Mouse (Mus musculus) limb, embryonic 12.5 days (tissue): ENCODE data around the gene Gbp2b. TPM values are rescaled to one million over a fixed set of nuclear protein-coding genes. Genes with fewer than 3 reads are reported as not detected.
"Not testable (repeated sequence)": the region's sequence is repeated elsewhere in the genome, so short reads cannot be mapped to it uniquely, and the experiment has no call there.

Experiments used
- ATAC-seq: fragments of 200-750 bp; cut with Nextera tagmentation; 2 replicates; pipeline ENCODE4 v1.8.0; 2017; ENCODE audit warnings: low read depth, moderate TSS enrichment; ENCODE audit not compliant: insufficient number of reproducible peaks, insufficient read depth, low FRiP score, low TSS enrichment
- H3K27ac ChIP-seq: fragments of 300-500 bp; sonication (generic); 2 replicates; pipeline ENCODE4 v1.5.1; 2016; ENCODE audit warnings: mild to moderate bottlenecking, moderate library complexity
- H3K27me3 ChIP-seq: fragments of 300-500 bp; sonication (generic); 2 replicates; pipeline ENCODE4 v1.6.1; 2016; ENCODE audit warnings: mild to moderate bottlenecking, moderate library complexity
- H3K36me3 ChIP-seq: fragments of 300-500 bp; sonication (generic); 2 replicates; pipeline ENCODE4 v1.6.1; 2016; ENCODE audit warnings: mild to moderate bottlenecking, moderate library complexity
- H3K4me1 ChIP-seq: fragments of 300-500 bp; sonication (generic); replicated peaks from 2 replicates; pipeline ENCODE4 v1.6.1; 2016
- H3K4me2 ChIP-seq: fragments of 300-500 bp; sonication (generic); 2 replicates; pipeline ENCODE4 v1.6.1; 2016; ENCODE audit warnings: mild to moderate bottlenecking, moderate library complexity
- H3K4me3 ChIP-seq: fragments of 300-500 bp; sonication (generic); replicated peaks from 2 replicates; pipeline ENCODE4 v1.5.1; 2016; ENCODE audit warnings: mild to moderate bottlenecking
- H3K9ac ChIP-seq: fragments of 300-500 bp; sonication (generic); replicated peaks from 2 replicates; pipeline ENCODE4 v1.6.1; 2016; ENCODE audit warnings: mild to moderate bottlenecking, moderate library complexity
- H3K9me3 ChIP-seq: fragments of 300-500 bp; sonication (generic); 2 replicates; pipeline ENCODE4 v1.6.1; 2016; ENCODE audit warnings: mild to moderate bottlenecking, moderate library complexity
- WGBS: fragments of 180-500 bp; shearing (Covaris S2); methylation state at CpG from one replicate; pipeline ENCODE4 v1.1.7; 2016; 5-methylcytosine and 5-hydroxymethylcytosine counted together
- polyA plus RNA-seq: library from polyadenylated mRNA; unstranded; fragments of >200 nt; fragmentation: Nextera tagmentation; extraction: Ambion mirVana; gene quantifications from 2 replicates; pipeline ENCODE4 v1.2.1, GENCODE M21; 2016

The Gbp2b gene
- not detected in 2 replicates for polyA plus RNA-seq

DNA sequence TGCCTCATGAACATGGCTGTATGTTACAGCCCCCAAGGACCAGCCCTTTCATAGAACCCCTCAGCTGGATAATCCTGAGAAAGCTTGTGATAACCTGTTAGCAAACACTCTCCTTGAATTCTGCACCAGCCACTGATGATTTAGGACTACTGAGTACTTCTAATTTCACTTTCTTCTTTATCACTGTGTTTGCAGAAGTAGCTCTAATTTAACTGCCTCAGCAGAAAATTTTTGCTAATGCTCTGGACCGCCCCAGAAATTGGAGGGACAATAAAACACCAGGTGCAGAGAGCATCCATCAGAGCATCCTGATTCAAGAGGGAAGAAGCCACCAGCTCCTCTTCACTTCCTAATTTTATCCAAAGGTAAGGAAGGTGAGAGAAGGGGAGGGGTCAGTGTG, at the start of gene Gbp2b:
Gene Gbp2b, plus strand, starts transcription at position 301 of the 400 bp plus-strand sequence.
- WGBS: 57% methylated on average over 1 of the region's 1 CpGs
- Histone ChIP-seq H3K4me2 (no peak within 1 kb of the TSS), H3K9ac (no peak within 1 kb of the TSS)

DNA sequence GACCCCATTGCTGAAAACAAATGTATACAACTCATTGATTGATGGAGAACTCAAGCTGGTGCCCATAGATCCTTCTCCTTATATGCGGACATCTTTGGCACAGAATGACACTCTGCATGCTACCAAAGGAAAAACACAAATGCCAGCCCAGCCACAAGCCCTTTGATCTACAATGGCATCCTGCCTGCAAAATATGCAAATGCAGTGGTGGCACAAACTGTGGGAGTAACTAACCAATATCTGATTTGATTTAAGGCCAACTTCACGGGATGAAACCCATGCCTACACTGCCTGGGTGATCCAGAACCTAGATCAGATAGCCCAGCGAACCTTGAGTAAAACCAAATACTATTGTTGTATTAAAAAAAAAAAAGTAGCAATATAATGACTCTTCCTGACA, 48.0 kb upstream of the Gbp2b start:
- WGBS: 87% methylated on average over 3 of the region's 3 CpGs
- H3K27me3 ChIP-seq: no peaks in the 10 kb centered on the region

More for the DNA sequence above, at the start of gene Gbp2b:
- Histone ChIP-seq H3K4me3 (no peak within 1 kb of the TSS), H3K36me3 (no peaks in the 10 kb centered on the region), H3K27ac (no peak within 1 kb of the TSS), H3K4me1 (no peaks in the 10 kb centered on the region), H3K9me3 (no peaks in the 10 kb centered on the region), H3K27me3 (no peaks in the 10 kb centered on the region)
- no peak for ATAC-seq

DNA sequence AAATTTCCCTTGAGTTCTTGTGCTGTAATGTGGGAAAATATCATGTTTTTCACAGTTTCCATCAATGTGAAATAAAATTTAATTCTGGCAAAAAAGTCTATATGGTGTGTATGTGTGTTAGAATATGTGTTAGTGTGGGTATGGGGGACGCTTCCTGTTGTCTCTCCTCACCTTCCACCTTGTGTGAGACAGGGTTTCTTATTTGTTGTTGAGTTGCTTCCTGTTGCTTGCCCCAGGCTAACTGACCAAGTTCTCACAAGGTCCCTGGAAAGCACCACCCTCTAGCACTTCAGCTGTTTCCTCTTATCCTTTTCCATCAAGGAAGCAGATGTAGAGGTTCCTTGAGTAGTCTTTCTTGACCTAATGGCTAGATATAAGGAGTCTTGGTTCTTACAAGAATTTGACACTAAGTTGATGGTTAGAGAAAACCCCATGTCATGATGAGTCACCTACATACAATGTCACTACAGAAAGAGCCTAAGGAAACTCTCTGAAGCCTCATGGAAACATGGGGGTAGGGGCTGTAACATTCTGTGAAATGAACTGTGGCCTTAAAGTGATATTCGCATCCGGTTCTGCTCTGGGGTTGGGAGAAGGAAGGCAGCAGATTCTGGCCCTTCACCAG, 44.5 kb upstream of the Gbp2b start:
- Histone ChIP-seq H3K4me3 (no peak overlapping the region), H3K27me3 (no peaks in the 10 kb centered on the region), H3K4me1 (no peaks in the 10 kb centered on the region), H3K9ac (no peak overlapping the region), H3K36me3 (no peaks in the 10 kb centered on the region), H3K4me2 (no peak overlapping the region), H3K9me3 (no peaks in the 10 kb centered on the region), H3K27ac (no peak overlapping the region)
- 89% methylated on average over 3 of the region's 3 CpGs for WGBS
- ATAC-seq: no peak

More for the DNA sequence above, 48.0 kb upstream of the Gbp2b start:
- H3K27ac ChIP-seq: no peak overlapping the region
- no peaks in the 10 kb centered on the region for H3K4me1 ChIP-seq
- no peak for ATAC-seq
- no peak overlapping the region for H3K4me2 ChIP-seq
- H3K36me3 ChIP-seq: no peaks in the 10 kb centered on the region
- no peak overlapping the region for H3K9ac ChIP-seq
- no peaks in the 10 kb centered on the region for H3K9me3 ChIP-seq
- H3K4me3 ChIP-seq: no peak overlapping the region

DNA sequence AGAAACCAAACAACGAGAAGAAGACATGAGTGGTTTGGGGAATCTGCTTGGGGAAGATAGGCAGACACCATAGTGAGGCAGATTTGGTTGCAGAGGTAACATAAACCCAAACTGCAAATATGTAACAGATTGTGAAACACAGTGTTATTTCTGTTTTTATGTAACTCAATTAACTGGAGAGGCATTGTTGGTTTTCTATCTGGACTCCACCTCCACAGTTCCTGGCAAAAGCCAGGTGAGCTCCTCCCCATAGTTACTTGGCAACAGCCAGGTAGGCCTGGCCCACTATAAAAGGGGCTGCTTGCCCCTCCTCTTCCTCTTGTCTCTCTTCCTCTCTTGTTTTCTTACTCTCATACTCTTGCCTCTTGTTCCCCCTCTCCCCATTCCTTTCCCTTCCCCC, 40.0 kb upstream of the Gbp2b start:
- Histone ChIP-seq H3K27ac (no peak overlapping the region), H3K4me1 (no peaks in the 10 kb centered on the region), H3K9me3 (no peaks in the 10 kb centered on the region), H3K4me3 (no peak overlapping the region), H3K4me2 (no peak overlapping the region), H3K9ac (no peak overlapping the region), H3K36me3 (no peaks in the 10 kb centered on the region), H3K27me3 (no peaks in the 10 kb centered on the region)
- WGBS: 93% methylated on average over 1 of the region's 1 CpGs
- ATAC-seq: no peak

DNA sequence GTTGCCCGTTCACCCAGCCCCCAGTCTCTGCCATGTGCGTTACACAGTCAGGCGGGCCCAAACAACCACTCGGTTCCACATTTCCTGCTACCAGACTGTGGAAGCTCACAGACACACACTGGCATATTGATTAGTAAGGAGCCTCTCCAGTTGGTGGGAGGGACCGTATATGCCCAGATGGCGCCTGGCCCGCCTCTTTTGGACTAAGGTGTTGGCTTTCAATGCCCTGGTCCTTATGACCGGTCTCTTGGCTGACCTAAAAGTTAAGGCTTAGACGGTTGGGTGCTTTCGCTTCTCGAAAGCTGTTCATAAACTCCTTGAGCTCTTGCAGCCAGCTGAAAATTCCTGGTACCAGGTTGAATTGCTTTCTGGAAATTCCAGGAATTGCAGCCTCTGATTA, 39.0 kb upstream of the Gbp2b start:
- H3K36me3 ChIP-seq: no peaks in the 10 kb centered on the region
- H3K27me3 ChIP-seq: no peaks in the 10 kb centered on the region
- no peak overlapping the region for H3K9ac ChIP-seq
- WGBS: 87% methylated on average over 11 of the region's 11 CpGs
- no peak overlapping the region for H3K4me3 ChIP-seq
- ATAC-seq: no peak
- no peak overlapping the region for H3K4me2 ChIP-seq
- H3K27ac ChIP-seq: no peak overlapping the region
- H3K9me3 ChIP-seq: no peaks in the 10 kb centered on the region
- peaks cover 3% of the 10 kb centered on the region; the same call in 1 of the 2 replicates for H3K4me1 ChIP-seq

DNA sequence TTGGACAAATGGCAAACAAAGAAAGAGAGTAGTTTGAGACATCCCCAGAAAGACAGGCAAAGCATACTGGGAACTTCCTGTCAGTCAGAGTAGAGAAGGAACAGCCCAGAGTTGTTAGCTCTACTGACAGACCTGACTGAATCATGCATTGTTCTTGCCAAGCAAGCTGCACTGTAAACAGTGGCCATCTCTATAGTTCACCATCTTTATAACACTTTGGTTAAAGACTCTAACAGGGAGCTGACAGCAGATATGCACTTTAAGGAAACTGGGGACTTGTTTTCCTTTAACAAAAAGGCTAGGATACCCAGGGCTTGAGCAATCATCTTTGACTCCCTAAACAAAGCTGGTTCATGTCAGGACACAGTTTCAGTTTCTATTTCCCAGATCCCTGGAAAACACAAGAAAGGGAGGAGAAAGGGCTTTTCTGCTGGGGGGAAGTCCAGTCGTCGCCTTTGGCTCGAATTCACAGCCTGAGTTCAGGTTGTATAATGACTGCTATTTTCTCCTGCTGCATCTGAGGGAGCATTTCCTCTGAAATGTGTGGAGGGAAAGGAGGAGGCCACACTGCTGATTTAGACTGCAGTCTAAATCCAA, 34.9 kb upstream of the Gbp2b start, which contains the start of gene Gbp3:
Gene Gbp3, plus strand, starts transcription at position 395 of the 597 bp plus-strand sequence.
- Histone ChIP-seq H3K4me2 (peak within 1 kb of the TSS; percentile 56), H3K27ac (no peak within 1 kb of the TSS)
- ATAC-seq: no peak

DNA sequence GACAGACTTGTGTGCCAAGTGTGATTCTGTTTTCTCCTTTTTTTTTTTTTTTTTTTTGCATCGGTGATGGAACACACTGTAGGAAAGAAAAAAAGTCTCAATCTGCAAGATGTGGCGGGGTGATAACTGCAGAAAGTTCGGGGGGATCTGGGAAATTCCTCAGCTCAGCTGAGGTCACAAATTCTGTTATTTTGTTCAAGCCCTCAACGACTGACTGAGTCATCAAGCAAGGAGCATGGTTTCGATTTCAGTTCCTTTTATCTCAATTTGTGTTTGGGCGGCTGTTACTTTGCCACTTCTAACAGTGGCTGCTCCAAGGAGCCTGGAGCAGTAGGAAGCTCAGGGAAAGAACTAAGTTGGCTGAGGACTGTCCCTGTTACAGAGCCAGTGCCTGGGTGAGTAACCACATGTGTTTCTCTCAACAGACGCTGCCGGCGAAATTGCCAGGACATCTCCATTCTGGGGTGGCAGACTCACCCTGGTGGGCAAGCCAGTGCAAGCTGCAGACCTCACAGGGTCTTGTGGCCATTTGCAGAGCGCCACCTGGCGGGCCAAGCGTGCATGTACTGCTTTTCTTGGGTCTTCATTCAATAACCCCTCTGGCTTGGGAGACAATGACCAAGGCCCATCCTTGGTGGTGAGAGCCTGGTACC, 34.2 kb upstream of the Gbp2b start:
- Histone ChIP-seq H3K4me3 (peak overlapping the region; percentile 37), H3K27me3 (no peaks in the 10 kb centered on the region), H3K36me3 (no peaks in the 10 kb centered on the region), H3K27ac (no peak overlapping the region), H3K9ac (0 out of 2 replicates have a peak overlapping the region, but pooled peaks have one; percentile 31), H3K9me3 (no peaks in the 10 kb centered on the region), H3K4me1 (peaks cover 3% of the 10 kb centered on the region; the same call in 1 of the 2 replicates), H3K4me2 (peak overlapping the region; percentile 56)
- WGBS: 15% methylated on average over 12 of the region's 12 CpGs
- peak; percentile 75; the same call in 1 of the 2 replicates for ATAC-seq

More for the DNA sequence above, 34.9 kb upstream of the Gbp2b start, which contains the start of gene Gbp3:
- peak within 1 kb of the TSS; percentile 37 for H3K4me3 ChIP-seq
- 0 out of 2 replicates have a peak within 1 kb of the TSS, but pooled peaks have one; percentile 31 for H3K9ac ChIP-seq
- 27% methylated on average over 3 of the region's 3 CpGs for WGBS
- H3K9me3 ChIP-seq: no peaks in the 10 kb centered on the region
- H3K27me3 ChIP-seq: no peaks in the 10 kb centered on the region
- H3K36me3 ChIP-seq: no peaks in the 10 kb centered on the region
- H3K4me1 ChIP-seq: peaks cover 3% of the 10 kb centered on the region; the same call in 1 of the 2 replicates

DNA sequence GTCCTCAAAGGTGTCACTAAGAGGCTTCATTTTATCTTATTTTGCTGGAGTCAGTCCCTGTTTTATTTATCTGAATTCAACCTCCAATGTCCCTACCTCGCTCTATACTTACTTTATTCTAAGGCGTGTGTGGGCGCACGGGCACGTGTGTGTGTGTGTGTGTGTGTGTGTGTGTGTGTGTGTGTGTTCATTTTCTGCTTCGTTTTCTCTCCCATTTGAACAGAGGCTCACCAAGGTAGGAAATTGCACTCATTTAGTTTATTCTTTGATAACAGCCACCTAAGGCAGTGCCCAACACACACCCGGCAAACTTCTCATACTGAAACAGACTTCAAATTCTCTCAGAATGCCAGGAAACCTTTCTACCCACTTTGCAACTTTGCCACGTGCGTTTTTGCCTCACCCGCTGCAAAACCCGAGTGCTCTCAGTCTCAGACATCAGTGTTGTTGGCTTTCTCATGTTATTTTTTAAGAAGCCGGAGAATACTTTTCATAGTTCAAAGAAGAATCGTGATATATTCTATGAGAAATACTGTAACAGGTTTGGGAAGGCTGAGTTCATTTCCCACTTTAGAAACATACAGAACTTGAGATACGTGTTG, 33.5 kb upstream of the Gbp2b start:
- H3K4me1 ChIP-seq: peaks cover 3% of the 10 kb centered on the region; the same call in 1 of the 2 replicates
- no peak overlapping the region for H3K4me2 ChIP-seq
- WGBS: 87% methylated on average over 14 of the region's 14 CpGs
- H3K9me3 ChIP-seq: no peaks in the 10 kb centered on the region
- no peaks in the 10 kb centered on the region for H3K27me3 ChIP-seq
- no peak overlapping the region for H3K27ac ChIP-seq
- no peak overlapping the region for H3K4me3 ChIP-seq
- no peak for ATAC-seq
- no peaks in the 10 kb centered on the region for H3K36me3 ChIP-seq
- no peak overlapping the region for H3K9ac ChIP-seq

DNA sequence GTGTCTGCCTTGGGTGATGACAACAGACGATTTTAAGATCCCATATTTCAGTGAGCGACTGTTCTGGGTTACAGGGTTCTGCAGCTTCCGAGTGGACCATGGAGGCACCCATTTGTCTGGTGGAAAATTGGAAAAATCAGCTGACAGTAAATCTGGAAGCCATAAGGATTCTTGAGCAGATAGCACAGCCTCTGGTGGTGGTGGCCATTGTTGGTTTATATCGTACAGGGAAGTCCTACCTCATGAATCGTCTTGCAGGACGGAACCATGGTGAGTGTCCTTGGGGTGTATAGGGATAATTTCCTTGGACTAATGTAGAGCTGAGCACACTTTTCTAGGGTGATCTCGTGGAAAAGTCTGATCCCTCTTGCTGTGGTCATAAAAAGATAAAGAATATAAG, 33.0 kb upstream of the Gbp2b start:
- Histone ChIP-seq H3K9me3 (no peaks in the 10 kb centered on the region), H3K27me3 (no peaks in the 10 kb centered on the region), H3K4me2 (no peak overlapping the region), H3K4me3 (no peak overlapping the region), H3K9ac (no peak overlapping the region), H3K4me1 (peaks cover 3% of the 10 kb centered on the region; the same call in 1 of the 2 replicates), H3K36me3 (no peaks in the 10 kb centered on the region), H3K27ac (no peak overlapping the region)
- 88% methylated on average over 7 of the region's 7 CpGs for WGBS
- ATAC-seq: no peak

DNA sequence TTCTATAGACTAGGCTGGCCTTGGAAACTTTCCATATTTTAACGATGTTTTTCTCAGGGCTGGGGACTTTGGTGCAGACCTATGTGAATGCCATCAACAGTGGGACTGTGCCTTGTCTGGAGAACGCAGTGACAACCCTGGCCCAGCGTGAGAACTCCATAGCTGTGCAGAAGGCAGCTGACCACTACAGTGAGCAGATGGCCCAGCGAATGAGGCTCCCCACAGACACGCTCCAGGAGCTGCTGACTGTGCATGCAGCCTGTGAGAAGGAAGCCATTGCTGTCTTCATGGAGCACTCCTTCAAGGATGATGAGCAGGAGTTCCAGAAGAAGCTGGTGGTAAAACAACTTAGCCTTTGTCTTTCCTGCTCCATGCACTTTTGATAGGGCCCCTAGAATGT, 27.2 kb upstream of the Gbp2b start:
- H3K4me2 ChIP-seq, H3K27ac ChIP-seq, H3K27me3 ChIP-seq, H3K36me3 ChIP-seq, H3K9me3 ChIP-seq, ATAC-seq, H3K4me3 ChIP-seq, H3K9ac ChIP-seq, H3K4me1 ChIP-seq: not testable (repeated sequence)
- WGBS: 60% methylated on average over 5 of the region's 5 CpGs

DNA sequence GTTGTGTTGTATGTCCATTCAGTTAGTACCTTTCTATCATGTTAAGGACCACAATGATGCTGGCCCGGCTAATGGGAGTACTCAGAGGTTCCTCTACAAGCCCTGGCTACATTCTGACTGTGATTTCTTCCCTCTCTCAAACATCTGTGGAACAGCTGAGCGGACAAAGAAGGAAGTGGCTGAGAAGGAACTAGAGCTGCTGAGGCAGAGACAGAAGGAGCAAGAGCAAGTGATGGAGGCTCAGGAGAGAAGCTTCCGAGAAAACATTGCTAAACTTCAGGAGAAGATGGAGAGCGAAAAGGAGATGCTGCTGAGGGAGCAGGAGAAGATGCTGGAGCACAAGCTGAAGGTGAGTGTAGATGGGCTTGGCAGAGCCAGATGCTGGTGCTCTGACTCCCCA, 23.9 kb upstream of the Gbp2b start:
- H3K4me2 ChIP-seq: no peak overlapping the region
- H3K9me3 ChIP-seq: no peaks in the 10 kb centered on the region
- H3K4me3 ChIP-seq: no peak overlapping the region
- H3K27ac ChIP-seq: no peak overlapping the region
- H3K9ac ChIP-seq: no peak overlapping the region
- H3K36me3 ChIP-seq: no peaks in the 10 kb centered on the region
- WGBS: 88% methylated on average over 4 of the region's 4 CpGs
- ATAC-seq: no peak
- no peaks in the 10 kb centered on the region for H3K27me3 ChIP-seq
- H3K4me1 ChIP-seq: no peaks in the 10 kb centered on the region
